Mouse (Mus musculus) natural killer cell, adult 2 months (primary cell): Measurements from ENCODE around the gene Gsk3b.

ENCODE experiments used
- DNase-seq, 2 experiments: peaks; one replicate each; pipeline ENCODE4 v3.0.0; 2022; ENCODE audit warnings: low spot score in 2 of 2

Gene Gsk3b

DNA sequence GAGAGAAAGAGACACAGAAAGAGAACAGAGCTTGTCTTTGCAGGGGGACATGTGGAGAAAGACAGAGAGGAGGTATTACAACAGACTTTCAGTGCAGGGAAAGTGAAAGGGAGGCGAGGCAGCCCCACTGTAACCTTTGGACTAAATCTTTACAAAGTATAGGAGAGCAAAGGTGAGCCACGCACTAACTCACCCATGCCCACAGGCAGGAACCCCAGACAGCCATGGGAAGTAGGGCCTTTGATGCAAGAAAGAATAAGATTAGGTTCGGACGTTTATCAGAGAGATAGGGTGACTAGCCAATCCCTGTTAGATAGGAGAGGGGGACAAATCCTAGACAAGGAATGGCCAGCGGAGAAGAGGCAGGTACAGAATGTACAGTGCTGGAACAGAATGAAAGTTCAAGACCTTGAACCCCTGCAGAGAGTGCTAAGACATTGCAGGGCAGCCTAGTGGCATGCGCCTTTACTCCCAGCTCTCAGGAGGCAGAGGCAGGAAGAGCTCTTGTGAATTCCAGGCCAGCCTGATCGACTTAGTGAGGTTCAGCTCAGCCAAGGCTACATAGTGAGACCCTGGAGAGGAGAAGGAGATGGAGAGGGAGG is 193.9 kb downstream of the Gsk3b start:
- DNase-seq = no peak

GRCm38 (mm10) chr16:38283300-38283699 is 194.5 kb downstream of the Gsk3b start:
- no peak for DNase-seq

DNA sequence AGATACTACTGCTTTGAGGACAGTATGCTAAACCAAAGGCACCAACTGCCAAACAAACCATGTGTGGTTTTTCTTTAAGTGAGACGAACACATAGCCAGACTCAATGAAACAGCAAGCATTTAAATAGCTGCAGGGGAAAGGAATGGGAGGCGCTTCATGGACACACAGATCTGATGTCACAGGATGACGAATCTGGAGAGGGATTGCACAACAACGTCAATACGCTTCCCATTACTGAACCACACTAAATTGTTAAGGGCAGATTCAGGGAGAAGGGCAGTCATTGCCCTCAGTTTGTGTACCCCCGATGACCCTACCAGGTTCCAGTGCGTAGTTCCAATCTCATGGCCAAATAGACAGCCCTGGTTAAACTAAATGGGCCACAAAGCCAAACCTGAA is 197.0 kb downstream of the Gsk3b start:
- no peak for DNase-seq

GRCm38 (mm10) chr16:38286541-38286940 is 197.7 kb downstream of the Gsk3b start:
- no peak for DNase-seq

GRCm38 (mm10) chr16:38287357-38287756 is 198.6 kb downstream of the Gsk3b start:
- no peak for DNase-seq

GRCm38 (mm10) chr16:38287762-38288161 is 199.0 kb downstream of the Gsk3b start:
- no peak for DNase-seq

- no peak for DNase-seq
These were observed 200.1 kb downstream of the Gsk3b start for GRCm38 (mm10) chr16:38288851-38289250.

GRCm38 (mm10) chr16:38290151-38290550 is 201.3 kb downstream of the Gsk3b start:
- no peak for DNase-seq

DNA sequence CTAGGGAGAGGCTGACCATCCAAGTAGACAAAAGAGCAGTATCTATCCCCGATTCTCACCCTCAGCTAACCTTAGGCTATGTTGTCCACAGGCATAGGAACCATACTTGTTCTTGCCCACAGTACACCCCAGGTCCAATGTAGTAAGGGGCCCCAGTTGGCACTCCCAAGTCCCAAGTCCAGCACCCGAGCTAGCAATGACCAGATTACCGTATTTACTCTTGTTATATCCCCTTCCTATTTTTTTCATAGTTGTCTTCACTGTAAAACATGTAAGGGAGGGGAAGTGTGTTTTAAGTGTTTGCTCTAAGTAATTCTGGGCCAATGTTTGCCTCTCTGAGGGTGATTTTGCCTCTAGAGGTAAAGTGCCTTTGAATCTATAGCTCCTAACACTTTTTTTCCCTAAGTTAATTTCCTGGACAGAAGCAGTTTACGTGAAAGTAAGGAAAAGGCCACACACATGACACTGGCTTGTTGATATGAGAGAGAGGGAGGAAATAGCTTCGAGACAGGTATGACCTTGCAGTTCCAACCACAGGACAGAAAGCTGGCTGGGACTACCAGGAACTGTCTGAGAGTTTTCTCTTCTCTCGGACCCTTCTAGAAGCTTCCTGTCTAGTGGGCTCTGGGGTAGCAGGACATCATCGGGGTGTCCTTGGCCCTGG is 206.0 kb downstream of the Gsk3b start, which contains the start of gene Nr1i2:
Nr1i2 (minus strand) TSS at position 140 of the 664 bp plus-strand sequence.
- no peak for DNase-seq

GRCm38 (mm10) chr16:38295349-38295930 is 206.6 kb downstream of the Gsk3b start:
- DNase-seq = no peak
